Mouse (Mus musculus): ENCODE results near the gene Eri3. TPM values are rescaled to one million over a fixed set of nuclear protein-coding genes. Genes with fewer than 3 reads are reported as not detected.

The Eri3 gene
- polyA plus RNA-seq, 1 experiment from 2014 or later, result 102 TPM

DNA sequence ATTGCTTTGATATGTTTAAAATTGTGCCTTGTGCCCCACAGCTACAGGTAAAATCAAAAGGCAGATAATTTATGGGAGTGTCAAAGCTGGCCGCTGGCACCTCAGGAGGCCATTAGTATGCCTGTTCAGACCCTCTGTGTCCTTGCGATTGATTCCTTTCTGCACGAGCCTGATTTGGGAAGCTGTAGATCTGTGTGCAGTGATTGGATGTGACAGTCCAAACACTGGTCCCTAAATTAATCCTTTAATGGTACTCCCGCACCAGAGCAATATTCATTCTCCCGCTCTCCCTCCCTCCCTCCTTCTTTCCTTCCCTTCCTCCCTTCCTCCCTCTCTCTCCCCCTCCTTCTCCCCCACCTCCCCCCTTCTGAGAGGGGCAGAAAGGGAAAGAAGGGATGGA, 6.2 kb downstream of the Eri3 start:
- no peak overlapping the region for H3K27ac ChIP-seq (ENCODE audit: low read depth, low read length)
- no peaks in the 10 kb centered on the region for H3K27me3 ChIP-seq (ENCODE audit: control insufficient read depth, insufficient read depth, low read length)
- no peak overlapping the region for H3K4me2 ChIP-seq
- H3K4me1 ChIP-seq (ENCODE audit: control insufficient read depth, insufficient read depth, low read length), result peaks cover 13% of the 10 kb centered on the region
- 38% methylated on average over 5 of the region's 5 CpGs for WGBS (ENCODE audit: insufficient replicate concordance)
- no peaks in the 10 kb centered on the region for H3K36me3 ChIP-seq (ENCODE audit: control insufficient read depth, insufficient read depth, low read length)
- no peak overlapping the region for H3K9ac ChIP-seq (ENCODE audit: low read depth, low read length)
- H3K4me3 ChIP-seq (ENCODE audit: low read depth, low read length), result no peak overlapping the region
- no peak for ATAC-seq (replicated peaks; ENCODE audit: insufficient number of reproducible peaks, low FRiP score, low TSS enrichment)
- H3K9me3 ChIP-seq (replicated peaks; ENCODE audit: control insufficient read depth, low read length), result no peaks in the 10 kb centered on the region

DNA sequence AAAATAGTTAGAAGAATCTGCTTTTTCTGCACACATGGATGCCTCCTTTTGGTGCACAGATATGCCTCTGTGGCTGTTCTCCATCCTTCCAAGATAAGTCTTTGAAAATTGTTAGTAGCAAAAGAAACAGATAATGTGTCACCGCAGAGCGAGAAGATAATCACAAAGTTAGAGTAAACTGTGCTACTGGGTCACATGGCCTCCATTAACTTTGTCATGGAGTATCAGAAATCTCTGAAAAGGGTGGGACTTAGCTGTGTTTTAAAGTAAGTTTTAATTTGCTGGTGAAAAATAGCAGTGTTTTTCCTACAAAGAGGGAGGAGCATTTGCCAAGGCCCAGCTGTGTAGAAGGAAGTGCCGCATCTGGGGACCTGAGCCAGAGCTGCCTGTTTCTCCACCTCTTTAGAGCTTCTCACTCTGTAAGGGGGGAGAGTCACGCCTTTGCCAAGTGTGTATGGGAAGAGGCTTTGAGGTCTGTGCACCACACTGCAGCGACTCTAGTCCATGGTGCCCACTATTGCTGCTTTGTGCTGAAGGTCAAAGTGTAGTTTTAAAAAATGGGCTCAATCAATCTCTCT, 7.0 kb downstream of the Eri3 start:
- no peak for ATAC-seq (replicated peaks; ENCODE audit: insufficient number of reproducible peaks, low FRiP score, low TSS enrichment)
- Histone ChIP-seq H3K4me1 (ENCODE audit: control insufficient read depth, insufficient read depth, low read length) (peaks cover 9% of the 10 kb centered on the region; the same call in 1 of the 2 replicates), H3K27me3 (ENCODE audit: control insufficient read depth, insufficient read depth, low read length) (no peaks in the 10 kb centered on the region), H3K4me3 (ENCODE audit: low read depth, low read length) (no peak overlapping the region), H3K36me3 (ENCODE audit: control insufficient read depth, insufficient read depth, low read length) (no peaks in the 10 kb centered on the region), H3K9me3 (replicated peaks; ENCODE audit: control insufficient read depth, low read length) (no peaks in the 10 kb centered on the region), H3K9ac (ENCODE audit: low read depth, low read length) (no peak overlapping the region), H3K27ac (ENCODE audit: low read depth, low read length) (no peak overlapping the region), H3K4me2 (no peak overlapping the region)
- WGBS (ENCODE audit: insufficient replicate concordance), result 52% methylated on average over 5 of the region's 5 CpGs

DNA sequence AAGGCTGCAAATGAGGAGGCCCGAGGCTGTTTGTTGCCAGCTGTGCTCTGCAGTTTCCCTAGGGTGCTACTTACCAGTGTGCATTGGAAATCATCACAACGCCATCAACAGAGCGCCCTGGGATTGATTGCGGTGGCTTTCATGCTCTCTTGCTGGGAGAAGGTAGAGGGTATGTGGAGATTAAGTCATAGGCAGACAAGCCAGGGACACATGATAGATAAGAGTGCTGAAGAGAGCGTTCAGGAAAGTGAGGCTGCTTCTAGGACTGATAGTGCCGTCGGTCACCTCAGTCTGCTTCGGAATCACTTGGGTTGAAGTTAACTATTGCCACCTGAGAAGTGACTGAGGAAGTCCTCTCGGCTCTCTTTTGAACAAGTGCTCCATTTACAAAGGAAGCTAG, 13.8 kb downstream of the Eri3 start:
- no peak overlapping the region; the same call in 1 of the 2 replicates for H3K4me2 ChIP-seq
- H3K36me3 ChIP-seq (ENCODE audit: control insufficient read depth, insufficient read depth, low read length), result 0 out of 2 replicates have a peak, but pooled peaks cover 5% of the 10 kb centered on the region
- H3K4me1 ChIP-seq (ENCODE audit: control insufficient read depth, insufficient read depth, low read length), result peaks cover 15% of the 10 kb centered on the region
- no peak for ATAC-seq (replicated peaks; ENCODE audit: insufficient number of reproducible peaks, low FRiP score, low TSS enrichment)
- H3K9me3 ChIP-seq (replicated peaks; ENCODE audit: control insufficient read depth, low read length), result no peaks in the 10 kb centered on the region
- H3K27ac ChIP-seq (ENCODE audit: low read depth, low read length), result 0 out of 2 replicates have a peak overlapping the region, but pooled peaks have one; percentile 29
- no peaks in the 10 kb centered on the region for H3K27me3 ChIP-seq (ENCODE audit: control insufficient read depth, insufficient read depth, low read length)
- H3K9ac ChIP-seq (ENCODE audit: low read depth, low read length), result no peak overlapping the region
- H3K4me3 ChIP-seq (ENCODE audit: low read depth, low read length), result no peak overlapping the region
- WGBS (ENCODE audit: insufficient replicate concordance), result 28% methylated on average over 9 of the region's 9 CpGs

DNA sequence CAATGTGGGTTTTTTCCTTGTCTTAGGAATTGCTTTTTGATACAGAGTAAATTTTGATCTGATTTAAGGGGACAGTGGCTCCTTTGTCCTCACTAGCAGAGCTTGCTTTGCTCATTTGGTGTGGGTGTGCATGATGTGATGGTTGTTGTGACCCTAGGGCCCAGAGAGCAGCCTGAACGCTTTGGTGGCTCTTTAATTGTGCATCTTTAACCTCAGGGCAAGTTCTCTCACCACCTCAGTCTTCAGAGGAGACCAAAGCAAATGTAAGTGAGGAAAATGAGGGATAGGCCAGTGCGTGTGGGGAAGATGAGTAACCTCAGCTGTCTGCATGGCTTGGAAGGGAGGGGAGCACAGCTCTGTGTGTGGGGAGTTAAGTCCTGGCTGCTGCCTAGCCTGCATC, 18.7 kb downstream of the Eri3 start:
- H3K27me3 ChIP-seq (ENCODE audit: control insufficient read depth, insufficient read depth, low read length), result no peaks in the 10 kb centered on the region
- no peak overlapping the region for H3K4me3 ChIP-seq (ENCODE audit: low read depth, low read length)
- 0 out of 2 replicates have a peak, but pooled peaks cover 5% of the 10 kb centered on the region for H3K36me3 ChIP-seq (ENCODE audit: control insufficient read depth, insufficient read depth, low read length)
- peaks cover 8% of the 10 kb centered on the region for H3K4me1 ChIP-seq (ENCODE audit: control insufficient read depth, insufficient read depth, low read length)
- no peak for ATAC-seq (replicated peaks; ENCODE audit: insufficient number of reproducible peaks, low FRiP score, low TSS enrichment)
- H3K27ac ChIP-seq (ENCODE audit: low read depth, low read length), result no peak overlapping the region
- no peaks in the 10 kb centered on the region for H3K9me3 ChIP-seq (replicated peaks; ENCODE audit: control insufficient read depth, low read length)
- H3K9ac ChIP-seq (ENCODE audit: low read depth, low read length), result no peak overlapping the region
- 84% methylated on average over 2 of the region's 2 CpGs for WGBS (ENCODE audit: insufficient replicate concordance)
- no peak overlapping the region for H3K4me2 ChIP-seq

DNA sequence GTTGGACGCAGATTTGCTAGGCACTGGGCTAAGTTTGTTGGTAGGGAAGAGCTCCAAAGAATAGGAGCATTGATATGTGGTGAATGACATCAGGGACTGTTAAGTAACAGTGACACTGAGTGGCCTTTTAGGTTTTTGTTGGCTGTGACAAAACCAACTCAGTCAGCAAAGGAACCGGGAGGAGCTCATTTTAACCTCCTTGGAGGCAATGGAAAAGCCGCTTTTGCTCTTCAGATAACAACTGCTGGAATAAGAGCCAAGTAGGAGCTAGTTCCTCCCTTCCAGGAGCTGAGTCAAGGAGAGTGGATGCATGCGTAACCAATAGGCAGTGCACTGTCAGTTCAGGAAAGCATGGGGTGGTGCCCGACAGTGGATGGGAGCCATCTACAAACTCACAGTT, 20.8 kb downstream of the Eri3 start:
- peaks cover 6% of the 10 kb centered on the region; the same call in 1 of the 2 replicates for H3K4me1 ChIP-seq (ENCODE audit: control insufficient read depth, insufficient read depth, low read length)
- H3K36me3 ChIP-seq (ENCODE audit: control insufficient read depth, insufficient read depth, low read length), result 0 out of 2 replicates have a peak, but pooled peaks cover 5% of the 10 kb centered on the region
- H3K27ac ChIP-seq (ENCODE audit: low read depth, low read length), result no peak overlapping the region
- H3K4me2 ChIP-seq, result no peak overlapping the region
- ATAC-seq (replicated peaks; ENCODE audit: insufficient number of reproducible peaks, low FRiP score, low TSS enrichment), result no peak
- WGBS (ENCODE audit: insufficient replicate concordance), result 67% methylated on average over 5 of the region's 5 CpGs
- no peaks in the 10 kb centered on the region for H3K27me3 ChIP-seq (ENCODE audit: control insufficient read depth, insufficient read depth, low read length)
- H3K9me3 ChIP-seq (replicated peaks; ENCODE audit: control insufficient read depth, low read length), result no peaks in the 10 kb centered on the region
- H3K4me3 ChIP-seq (ENCODE audit: low read depth, low read length), result no peak overlapping the region
- H3K9ac ChIP-seq (ENCODE audit: low read depth, low read length), result no peak overlapping the region

- Histone ChIP-seq H3K9me3 (replicated peaks; ENCODE audit: control insufficient read depth, low read length) (no peaks in the 10 kb centered on the region), H3K4me2 (no peak overlapping the region), H3K4me1 (ENCODE audit: control insufficient read depth, insufficient read depth, low read length) (peaks cover 21% of the 10 kb centered on the region), H3K27ac (ENCODE audit: low read depth, low read length) (no peak overlapping the region), H3K36me3 (ENCODE audit: control insufficient read depth, insufficient read depth, low read length) (peaks cover 2% of the 10 kb centered on the region; the same call in 1 of the 2 replicates), H3K27me3 (ENCODE audit: control insufficient read depth, insufficient read depth, low read length) (no peaks in the 10 kb centered on the region), H3K4me3 (ENCODE audit: low read depth, low read length) (no peak overlapping the region), H3K9ac (ENCODE audit: low read depth, low read length) (no peak overlapping the region)
- ATAC-seq (replicated peaks; ENCODE audit: insufficient number of reproducible peaks, low FRiP score, low TSS enrichment), result no peak
- 97% methylated on average over 1 of the region's 1 CpGs for WGBS (ENCODE audit: insufficient replicate concordance)
Observed at GRCm38 (mm10) chr4:117577579-117577978, 27.4 kb downstream of the Eri3 start.

GRCm38 (mm10) chr4:117581626-117582025, 31.5 kb downstream of the Eri3 start:
- Histone ChIP-seq H3K27me3 (ENCODE audit: control insufficient read depth, insufficient read depth, low read length) (no peaks in the 10 kb centered on the region), H3K27ac (ENCODE audit: low read depth, low read length) (no peak overlapping the region), H3K4me3 (ENCODE audit: low read depth, low read length) (no peak overlapping the region), H3K36me3 (ENCODE audit: control insufficient read depth, insufficient read depth, low read length) (peaks cover 6% of the 10 kb centered on the region; the same call in 1 of the 2 replicates), H3K4me1 (ENCODE audit: control insufficient read depth, insufficient read depth, low read length) (peaks cover 17% of the 10 kb centered on the region), H3K9ac (ENCODE audit: low read depth, low read length) (no peak overlapping the region), H3K9me3 (replicated peaks; ENCODE audit: control insufficient read depth, low read length) (no peaks in the 10 kb centered on the region), H3K4me2 (no peak overlapping the region)
- ATAC-seq (replicated peaks; ENCODE audit: insufficient number of reproducible peaks, low FRiP score, low TSS enrichment), result no peak
- 84% methylated on average over 9 of the region's 9 CpGs for WGBS (ENCODE audit: insufficient replicate concordance)

GRCm38 (mm10) chr4:117585995-117586394, 35.8 kb downstream of the Eri3 start:
- no peaks in the 10 kb centered on the region for H3K27me3 ChIP-seq (ENCODE audit: control insufficient read depth, insufficient read depth, low read length)
- no peak overlapping the region for H3K27ac ChIP-seq (ENCODE audit: low read depth, low read length)
- H3K36me3 ChIP-seq (ENCODE audit: control insufficient read depth, insufficient read depth, low read length), result peaks cover 6% of the 10 kb centered on the region; the same call in 1 of the 2 replicates
- ATAC-seq (replicated peaks; ENCODE audit: insufficient number of reproducible peaks, low FRiP score, low TSS enrichment), result no peak
- WGBS (ENCODE audit: insufficient replicate concordance), result 59% methylated on average over 2 of the region's 2 CpGs
- no peaks in the 10 kb centered on the region for H3K9me3 ChIP-seq (replicated peaks; ENCODE audit: control insufficient read depth, low read length)
- no peak overlapping the region for H3K9ac ChIP-seq (ENCODE audit: low read depth, low read length)
- H3K4me2 ChIP-seq, result no peak overlapping the region
- H3K4me3 ChIP-seq (ENCODE audit: low read depth, low read length), result no peak overlapping the region
- peaks cover 6% of the 10 kb centered on the region; the same call in 1 of the 2 replicates for H3K4me1 ChIP-seq (ENCODE audit: control insufficient read depth, insufficient read depth, low read length)

GRCm38 (mm10) chr4:117587447-117587846, 37.3 kb downstream of the Eri3 start:
- H3K9me3 ChIP-seq (replicated peaks; ENCODE audit: control insufficient read depth, low read length), result no peaks in the 10 kb centered on the region
- 38% methylated on average over 4 of the region's 4 CpGs for WGBS (ENCODE audit: insufficient replicate concordance)
- H3K4me1 ChIP-seq (ENCODE audit: control insufficient read depth, insufficient read depth, low read length), result peaks cover 8% of the 10 kb centered on the region; the same call in 1 of the 2 replicates
- no peak overlapping the region for H3K4me2 ChIP-seq
- H3K4me3 ChIP-seq (ENCODE audit: low read depth, low read length), result no peak overlapping the region
- no peaks in the 10 kb centered on the region for H3K27me3 ChIP-seq (ENCODE audit: control insufficient read depth, insufficient read depth, low read length)
- H3K27ac ChIP-seq (ENCODE audit: low read depth, low read length), result no peak overlapping the region
- ATAC-seq (replicated peaks; ENCODE audit: insufficient number of reproducible peaks, low FRiP score, low TSS enrichment), result no peak
- peaks cover 6% of the 10 kb centered on the region; the same call in 1 of the 2 replicates for H3K36me3 ChIP-seq (ENCODE audit: control insufficient read depth, insufficient read depth, low read length)
- H3K9ac ChIP-seq (ENCODE audit: low read depth, low read length), result no peak overlapping the region

Data from heart, embryonic 11.5 days (tissue).